Mouse (Mus musculus) brain, embryonic 14.5 days (tissue): Measurements from ENCODE around the gene Hdac8. TPM values are rescaled to one million over a fixed set of nuclear protein-coding genes. Genes with fewer than 3 reads are reported as not detected.
A peak's percentile ranks its signal among the peaks of the same experiment; 100 is the strongest.

Source experiments
- DNase-seq: peaks from one replicate; pipeline ENCODE4 v3.0.0-alpha.2; 2011; ENCODE audit warnings: low read depth
- CTCF ChIP-seq: fragments of 200-500 bp; IDR thresholded peaks from 2 replicates; pipeline ENCODE4 v1.5.1; 2012; ENCODE audit warnings: inconsistent platforms, mild to moderate bottlenecking, moderate library complexity, borderline replicate concordance; ENCODE audit not compliant: insufficient read depth, insufficient read length; ENCODE audit errors: extremely low read depth
- POLR2A ChIP-seq: fragments of 200-500 bp; IDR thresholded peaks from 2 replicates; pipeline ENCODE4 v1.6.1; 2012; ENCODE audit warnings: mild to moderate bottlenecking, inconsistent platforms, borderline replicate concordance; ENCODE audit not compliant: poor library complexity, insufficient read depth, insufficient read length, severe bottlenecking; ENCODE audit errors: extremely low read depth
- polyA plus RNA-seq: library from polyadenylated mRNA; depleted of rRNA; stranded (reverse); fragments of >200 nt; gene quantifications from 2 replicates; pipeline ENCODE4 v1.2.3, GENCODE M21; 2012; rRNA removed

Gene Hdac8
- polyA plus RNA-seq, result 11.6 TPM in 2 replicates

- TF ChIP-seq CTCF, result no peak
- no peak for TF ChIP-seq POLR2A
- peak; percentile 82 for DNase-seq
Observed at GRCm38 (mm10) chrX:102504644-102505481, at the start of gene Hdac8. Gene Hdac8 (minus strand): TSS chrX:102505359.

GRCm38 (mm10) chrX:102509205-102509604 is 4.0 kb upstream of the Hdac8 start:
- DNase-seq, result no peak
- TF ChIP-seq POLR2A, result no peak
- TF ChIP-seq CTCF, result no peak

DNA sequence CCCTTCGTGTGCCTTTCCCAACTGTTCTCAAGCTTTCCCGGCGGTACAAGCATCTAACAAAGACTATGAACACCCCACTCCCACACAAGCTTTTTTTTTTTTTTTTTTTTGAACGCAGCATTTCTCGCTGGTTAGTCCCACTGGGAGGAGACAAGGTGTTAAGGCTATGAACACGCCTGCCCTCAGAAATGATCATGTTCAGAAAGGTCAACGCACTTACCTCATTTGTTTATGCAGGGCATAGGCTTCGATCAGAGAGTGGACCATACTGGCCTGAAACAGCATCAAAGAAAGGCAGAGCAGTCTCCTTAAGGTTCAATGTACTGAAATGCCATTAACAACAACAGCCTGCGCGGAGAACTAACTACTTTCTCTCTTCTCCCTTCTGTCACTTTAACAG is 980 bp downstream of the Hdac8 start:
- peak; percentile 1 for DNase-seq
- TF ChIP-seq POLR2A, result no peak
- no peak for TF ChIP-seq CTCF

GRCm38 (mm10) chrX:102493992-102494730 is 11.0 kb downstream of the Hdac8 start:
- TF ChIP-seq CTCF (peak; percentile 51; the same call in 1 of the 2 replicates), POLR2A (no peak)
- DNase-seq, result peak; percentile 61

- DNase-seq, result no peak
- TF ChIP-seq POLR2A (no peak), CTCF (no peak)
Observed at GRCm38 (mm10) chrX:102485575-102485974, 19.6 kb downstream of the Hdac8 start.

DNA sequence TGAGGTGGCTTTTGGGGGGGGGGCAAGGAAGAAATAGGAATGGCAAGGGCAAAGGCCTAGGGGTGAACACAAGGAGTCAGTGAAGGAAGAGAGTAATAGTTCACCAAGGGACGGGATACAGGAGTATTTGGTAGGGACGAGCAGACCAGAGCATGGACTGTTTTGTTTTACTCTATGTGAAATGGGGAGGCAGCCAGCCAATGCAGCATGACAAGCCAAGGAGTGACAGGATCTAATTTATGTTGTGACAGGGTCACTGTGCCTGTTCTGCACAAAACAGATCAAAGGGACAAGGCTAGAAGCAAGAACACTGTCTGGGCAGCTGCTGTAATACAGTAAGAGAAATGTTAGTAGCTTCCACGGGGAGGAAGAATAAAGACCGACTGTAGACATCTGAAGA is 25.5 kb downstream of the Hdac8 start:
- DNase-seq, result no peak
- TF ChIP-seq CTCF, result no peak
- no peak for TF ChIP-seq POLR2A

- TF ChIP-seq CTCF (0 out of 2 replicates have a peak, but pooled peaks have one; percentile 23), POLR2A (no peak)
- DNase-seq, result peak; percentile 82
Observed at GRCm38 (mm10) chrX:102478965-102479364, 26.2 kb downstream of the Hdac8 start.

GRCm38 (mm10) chrX:102478481-102478880 is 26.7 kb downstream of the Hdac8 start:
- TF ChIP-seq CTCF (no peak), POLR2A (no peak)
- DNase-seq, result no peak

DNA sequence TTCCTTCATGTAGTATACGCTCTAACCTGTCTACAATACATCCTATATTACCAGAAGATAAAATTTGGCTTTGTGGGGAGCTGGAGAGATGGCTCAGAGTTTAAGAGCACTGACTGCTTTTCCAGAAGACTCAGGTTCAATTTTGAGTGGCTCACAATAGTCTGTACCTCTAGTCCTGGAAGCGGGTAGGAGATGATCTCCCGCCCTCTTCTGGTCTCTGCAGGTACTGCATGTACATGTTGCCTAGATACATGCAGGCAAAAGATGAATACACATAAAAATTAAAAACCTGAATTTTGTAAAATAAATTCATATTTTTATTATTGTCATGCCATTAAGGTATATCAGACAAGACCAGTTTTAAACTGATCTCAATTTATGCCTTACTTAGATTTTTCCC is 28.4 kb downstream of the Hdac8 start:
- peak; percentile 76 for DNase-seq
- TF ChIP-seq CTCF (peak; percentile 64; the same call in 1 of the 2 replicates), POLR2A (no peak)

DNA sequence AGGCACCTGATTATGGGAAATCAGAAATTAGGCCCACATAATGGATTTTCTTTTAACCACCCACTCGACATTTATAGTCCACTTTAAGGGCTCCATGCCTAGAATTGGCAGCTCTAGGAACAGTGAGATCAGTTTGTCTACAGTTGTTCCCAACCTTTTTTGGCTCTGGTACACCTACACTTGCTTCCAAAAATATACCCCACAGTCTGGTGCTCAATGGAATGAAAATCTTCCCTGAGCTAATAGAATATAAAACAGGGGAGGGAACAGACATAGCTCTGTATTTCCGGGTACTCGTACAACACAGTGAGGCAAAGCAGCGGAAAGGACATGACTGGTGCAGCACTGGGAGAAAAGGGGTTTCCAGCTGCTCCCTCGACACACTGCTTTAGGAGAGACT is 29.6 kb downstream of the Hdac8 start:
- DNase-seq, result peak; percentile 13
- TF ChIP-seq CTCF (no peak), POLR2A (no peak)

- TF ChIP-seq CTCF (no peak), POLR2A (no peak)
Observed at GRCm38 (mm10) chrX:102418343-102419127, 86.6 kb downstream of the Hdac8 start.

DNA sequence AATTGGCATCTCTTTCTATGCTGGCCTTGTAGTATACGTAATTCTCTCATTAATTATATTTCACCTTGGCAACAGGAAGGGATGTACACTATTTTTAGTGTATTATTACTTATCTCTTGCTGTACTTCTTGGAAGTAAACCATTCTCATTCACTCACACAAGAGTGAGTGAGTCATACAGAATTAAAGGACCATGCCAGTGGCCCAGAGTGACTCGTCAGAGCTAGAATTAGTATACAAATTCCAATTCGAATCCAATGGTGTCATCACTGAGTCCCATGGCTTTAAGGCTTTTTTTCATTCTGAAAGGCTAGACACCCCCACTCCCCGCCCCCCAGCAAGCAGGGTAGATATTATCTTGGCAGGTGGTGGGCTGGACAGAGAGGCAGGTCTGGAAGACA is 88.2 kb downstream of the Hdac8 start:
- no peak for DNase-seq
- TF ChIP-seq POLR2A, result no peak
- no peak for TF ChIP-seq CTCF

More at GRCm38 (mm10) chrX:102418343-102419127, 86.6 kb downstream of the Hdac8 start:
- DNase-seq, result no peak
